Mouse (Mus musculus): ENCODE measurements at regions not wholly inside any gene's neighbourhood (a gene's known extent, or its start where the extent isn't known, plus 50 kb on each side); places are given as distances from the start of the nearest gene placed in this dataset.

DNA sequence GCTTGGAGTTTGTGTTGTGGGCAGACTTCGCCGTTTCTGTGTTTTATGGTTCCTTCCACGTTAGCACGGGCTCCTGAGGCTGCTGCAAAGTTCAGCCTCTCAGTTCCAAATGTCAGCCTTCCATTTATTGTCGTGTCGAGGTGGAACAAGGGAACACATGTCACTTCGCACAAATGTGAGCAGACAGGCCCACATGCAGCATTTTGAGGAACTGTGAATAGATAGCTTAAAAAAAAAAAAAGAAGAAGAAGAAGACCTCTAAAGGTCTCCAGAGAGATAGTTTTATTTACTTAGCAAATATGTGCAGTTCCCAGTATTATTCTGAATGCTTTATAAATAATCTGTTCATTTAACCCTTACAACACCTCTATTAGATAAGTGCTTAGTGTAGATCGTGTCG is 66.4 kb upstream of the Zc3h12c start:
- Histone ChIP-seq H3K4me2 (ENCODE audit: low read depth, severe bottlenecking) (no peak overlapping the region), H3K27me3 (ENCODE audit: control insufficient read depth, insufficient read depth, low read length) (no peaks in the 10 kb centered on the region), H3K27ac (replicated peaks; ENCODE audit: low read depth, low read length) (no peak overlapping the region), H3K9ac (ENCODE audit: low read length) (no peak overlapping the region), H3K4me1 (ENCODE audit: control insufficient read depth, insufficient read depth, low read length) (0 out of 2 replicates have a peak, but pooled peaks cover 3% of the 10 kb centered on the region), H3K4me3 (ENCODE audit: low read depth, low read length) (no peak overlapping the region), H3K36me3 (ENCODE audit: control insufficient read depth, insufficient read depth, low read length) (no peaks in the 10 kb centered on the region), H3K9me3 (ENCODE audit: control insufficient read depth, low read length) (no peaks in the 10 kb centered on the region)
- DNase-seq (ENCODE audit: low spot score) (no peak), ATAC-seq (ENCODE audit: insufficient number of reproducible peaks, low FRiP score, low TSS enrichment, low read depth) (no peak)
- 63% methylated on average over 9 of the region's 9 CpGs for WGBS

GRCm38 (mm10) chr9:52229589-52229988 is 61.2 kb upstream of the Zc3h12c start:
- Histone ChIP-seq H3K9me3 (ENCODE audit: control insufficient read depth, low read length) (no peaks in the 10 kb centered on the region), H3K9ac (ENCODE audit: low read length) (no peak overlapping the region), H3K4me2 (ENCODE audit: low read depth, severe bottlenecking) (no peak overlapping the region), H3K4me1 (ENCODE audit: control insufficient read depth, insufficient read depth, low read length) (no peaks in the 10 kb centered on the region), H3K36me3 (ENCODE audit: control insufficient read depth, insufficient read depth, low read length) (no peaks in the 10 kb centered on the region), H3K27ac (replicated peaks; ENCODE audit: low read depth, low read length) (no peak overlapping the region), H3K27me3 (ENCODE audit: control insufficient read depth, insufficient read depth, low read length) (no peaks in the 10 kb centered on the region), H3K4me3 (ENCODE audit: low read depth, low read length) (no peak overlapping the region)
- ATAC-seq (ENCODE audit: insufficient number of reproducible peaks, low FRiP score, low TSS enrichment, low read depth) (no peak), DNase-seq (ENCODE audit: low spot score) (no peak)
- WGBS: 89% methylated on average over 9 of the region's 9 CpGs

- Histone ChIP-seq H3K27ac (replicated peaks; ENCODE audit: low read depth, low read length) (no peak overlapping the region), H3K9me3 (ENCODE audit: control insufficient read depth, low read length) (no peaks in the 10 kb centered on the region), H3K27me3 (ENCODE audit: control insufficient read depth, insufficient read depth, low read length) (no peaks in the 10 kb centered on the region), H3K9ac (ENCODE audit: low read length) (no peak overlapping the region), H3K4me2 (ENCODE audit: low read depth, severe bottlenecking) (no peak overlapping the region), H3K4me1 (ENCODE audit: control insufficient read depth, insufficient read depth, low read length) (no peaks in the 10 kb centered on the region), H3K36me3 (ENCODE audit: control insufficient read depth, insufficient read depth, low read length) (no peaks in the 10 kb centered on the region), H3K4me3 (ENCODE audit: low read depth, low read length) (no peak overlapping the region)
- no peak for DNase-seq (ENCODE audit: low spot score)
- no peak for ATAC-seq (ENCODE audit: insufficient number of reproducible peaks, low FRiP score, low TSS enrichment, low read depth)
- 50% methylated on average over 3 of the region's 3 CpGs for WGBS
Observed at GRCm38 (mm10) chr9:52225646-52226045, 57.3 kb upstream of the Zc3h12c start.

GRCm38 (mm10) chr9:52223509-52224113 is 55.2 kb upstream of the Zc3h12c start:
- no peak for DNase-seq (ENCODE audit: low spot score)
- Histone ChIP-seq H3K9me3 (ENCODE audit: control insufficient read depth, low read length) (no peaks in the 10 kb centered on the region), H3K9ac (ENCODE audit: low read length) (no peak overlapping the region), H3K4me2 (ENCODE audit: low read depth, severe bottlenecking) (no peak overlapping the region), H3K4me3 (ENCODE audit: low read depth, low read length) (no peak overlapping the region), H3K27ac (replicated peaks; ENCODE audit: low read depth, low read length) (no peak overlapping the region), H3K27me3 (ENCODE audit: control insufficient read depth, insufficient read depth, low read length) (no peaks in the 10 kb centered on the region), H3K4me1 (ENCODE audit: control insufficient read depth, insufficient read depth, low read length) (no peaks in the 10 kb centered on the region), H3K36me3 (ENCODE audit: control insufficient read depth, insufficient read depth, low read length) (no peaks in the 10 kb centered on the region)
- ATAC-seq (ENCODE audit: insufficient number of reproducible peaks, low FRiP score, low TSS enrichment, low read depth): no peak
- 49% methylated on average over 7 of the region's 7 CpGs for WGBS
